Mouse (Mus musculus) spleen, adult 2 months (tissue): Measurements from ENCODE around the gene Nudt8. TPM values are rescaled to one million over a fixed set of nuclear protein-coding genes. Genes with fewer than 3 reads are reported as not detected.
"Not testable (repeated sequence)": the region's sequence is repeated elsewhere in the genome, so short reads cannot be mapped to it uniquely, and the experiment has no call there.

Experiments
- DNase-seq, 2 experiments: peaks; one replicate each; pipeline versions ENCODE4 v3.0.0 to v3.0.0-alpha.2; 2012 to 2021; ENCODE audit warnings: low spot score in 2 of 2, low read depth in 1 of 2
- H3K27ac ChIP-seq: fragments of 200-500 bp; 2 replicates; pipeline ENCODE4 v1.5.1; 2012; ENCODE audit warnings: low read length, inconsistent platforms; ENCODE audit not compliant: insufficient read depth
- H3K27me3 ChIP-seq: fragments of 200-500 bp; 2 replicates; pipeline ENCODE4 v1.6.1; 2012; ENCODE audit warnings: mild to moderate bottlenecking, moderate library complexity, low read length, inconsistent platforms; ENCODE audit not compliant: control insufficient read depth, insufficient read depth
- H3K36me3 ChIP-seq: fragments of 200-500 bp; 2 replicates; pipeline ENCODE4 v1.6.1; 2012; ENCODE audit warnings: mild to moderate bottlenecking, low read length, inconsistent platforms; ENCODE audit not compliant: control insufficient read depth, insufficient read depth
- H3K4me1 ChIP-seq: fragments of 200-500 bp; 2 replicates; pipeline ENCODE4 v1.6.1; 2011; ENCODE audit warnings: inconsistent platforms; ENCODE audit not compliant: control insufficient read depth, insufficient read depth, insufficient read length
- H3K4me3 ChIP-seq: fragments of 200-500 bp; 2 replicates; pipeline ENCODE4 v1.5.1; 2011; ENCODE audit warnings: mild to moderate bottlenecking, inconsistent platforms; ENCODE audit not compliant: insufficient read depth, insufficient read length; ENCODE audit errors: extremely low read depth
- CTCF ChIP-seq: fragments of 200-500 bp; IDR thresholded peaks from 2 replicates; pipeline ENCODE4 v1.5.1; 2011; ENCODE audit warnings: mild to moderate bottlenecking, inconsistent platforms; ENCODE audit not compliant: insufficient read depth, insufficient read length, insufficient replicate concordance; ENCODE audit errors: extremely low read depth
- POLR2A ChIP-seq: fragments of 200-500 bp; IDR thresholded peaks from 2 replicates; pipeline ENCODE4 v1.6.1; 2011; ENCODE audit warnings: low read depth, low read length, inconsistent platforms
- WGBS: fragments of 180-500 bp; shearing (Covaris S2); methylation state at CpG from one replicate; pipeline ENCODE4 v1.1.7; 2018; 5-methylcytosine and 5-hydroxymethylcytosine counted together
- polyA plus RNA-seq: library from polyadenylated mRNA; depleted of rRNA; stranded (reverse); fragments of >200 nt; gene quantifications from 2 replicates; pipeline ENCODE4 v1.2.3, GENCODE M21; 2012; rRNA removed

Gene Nudt8
- polyA plus RNA-seq, result 18.5 and 22.2 TPM in 2 replicates

DNA sequence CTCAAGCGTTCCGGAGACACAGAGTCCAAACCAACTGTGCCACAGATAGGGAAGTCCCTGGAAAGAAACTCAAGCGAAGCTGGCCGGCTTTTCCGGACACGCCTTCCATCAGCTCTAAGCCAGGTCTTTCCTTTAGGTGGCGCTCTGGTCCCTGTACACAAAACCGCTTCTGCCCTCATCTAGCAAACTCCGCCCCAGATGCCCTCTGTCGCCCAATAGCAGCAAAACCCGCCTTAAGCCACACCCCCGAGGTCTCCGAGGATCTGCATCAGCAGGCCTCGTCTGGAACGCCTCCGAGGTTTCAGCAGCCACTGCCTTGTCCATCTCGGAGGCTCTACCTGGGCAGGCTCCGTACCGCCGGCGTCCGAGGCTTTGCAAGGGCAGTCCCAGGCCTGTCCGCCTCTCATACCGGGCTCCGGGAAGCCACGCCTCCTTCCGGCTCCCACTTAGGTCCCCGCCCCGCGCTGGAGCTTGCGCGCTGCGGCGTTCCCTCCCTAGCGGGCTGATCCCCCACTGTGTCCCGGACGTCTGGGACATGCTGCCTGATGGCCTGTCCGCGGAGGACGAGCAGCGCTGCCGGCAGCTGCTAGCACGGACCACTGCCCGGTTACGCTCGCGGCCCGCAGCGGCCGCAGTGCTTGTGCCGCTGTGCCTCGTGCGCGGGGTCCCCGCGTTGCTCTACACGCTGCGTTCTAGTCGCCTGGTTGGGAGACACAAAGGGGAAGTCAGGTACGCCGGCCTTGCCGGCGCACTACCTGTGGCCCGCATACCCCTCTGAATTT, at the start of gene Nudt8, which contains the start of gene Gm49405:
Nudt8 (plus strand) TSS at position 462 of the 782 bp plus-strand sequence.
Gm49405 (plus strand) TSS at position 508 of the 782 bp plus-strand sequence.
- H3K36me3 ChIP-seq, result 0 out of 2 replicates have a peak, but pooled peaks cover under 1% of the 10 kb centered on the region
- H3K4me3 ChIP-seq, result peak within 1 kb of the TSS; percentile 84
- peak within 1 kb of the TSS; percentile 93 for H3K27ac ChIP-seq
- H3K27me3 ChIP-seq, result no peaks in the 10 kb centered on the region
- TF ChIP-seq POLR2A (peak; percentile 88), CTCF (peak; percentile 73)
- WGBS, result under 1% methylated on average over 64 of the region's 64 CpGs
- peak; percentile 91 to 95 for DNase-seq
- peaks cover 4% of the 10 kb centered on the region; the same call in 1 of the 2 replicates for H3K4me1 ChIP-seq

DNA sequence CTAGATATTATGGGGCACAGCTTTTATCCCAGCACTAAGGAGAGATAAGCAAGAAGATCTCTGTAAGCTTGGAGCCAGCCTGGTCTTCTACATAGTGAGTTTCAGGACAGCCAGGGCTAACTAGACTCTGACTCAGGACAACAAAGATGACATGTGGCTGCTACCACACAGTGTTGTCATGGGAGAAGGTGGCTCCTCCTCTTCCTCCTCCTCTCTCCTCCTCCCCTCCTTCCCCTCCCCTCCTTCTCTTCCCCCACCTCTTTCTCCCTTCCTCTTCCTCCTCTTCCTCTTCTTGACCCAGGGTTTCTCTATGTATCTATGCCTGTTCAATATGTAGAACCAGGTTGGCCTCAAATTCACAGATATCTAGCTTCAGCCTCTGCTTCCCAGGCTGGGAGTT, 48.9 kb upstream of the Nudt8 start:
- Histone ChIP-seq H3K4me3 (no peak overlapping the region), H3K36me3 (peaks cover 30% of the 10 kb centered on the region), H3K4me1 (no peaks in the 10 kb centered on the region), H3K27me3 (no peaks in the 10 kb centered on the region), H3K27ac (no peak overlapping the region)
- no peak for DNase-seq
- no peak for TF ChIP-seq POLR2A
- TF ChIP-seq CTCF, result no peak

DNA sequence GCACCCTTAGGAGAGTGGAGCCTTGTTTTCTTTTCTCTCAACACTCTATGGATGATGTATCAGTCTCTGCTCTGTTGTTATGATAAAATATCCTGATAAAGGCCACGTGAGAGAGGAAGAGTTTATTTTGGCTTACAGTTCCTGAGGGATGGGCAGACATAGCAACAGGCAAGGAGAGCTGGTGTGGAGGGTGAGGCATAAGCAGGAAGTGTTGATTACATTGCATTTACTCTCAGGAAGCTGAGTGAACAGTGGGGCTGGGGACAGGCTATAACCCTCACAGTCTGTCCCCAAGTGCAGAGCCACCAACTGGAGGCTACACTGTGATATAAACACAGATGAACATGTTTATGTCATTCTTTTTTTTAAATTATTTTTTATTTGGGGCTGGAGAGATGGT, 48.3 kb upstream of the Nudt8 start:
- no peaks in the 10 kb centered on the region for H3K4me1 ChIP-seq
- WGBS, result 65% methylated on average over 1 of the region's 1 CpGs
- no peak for DNase-seq

DNA sequence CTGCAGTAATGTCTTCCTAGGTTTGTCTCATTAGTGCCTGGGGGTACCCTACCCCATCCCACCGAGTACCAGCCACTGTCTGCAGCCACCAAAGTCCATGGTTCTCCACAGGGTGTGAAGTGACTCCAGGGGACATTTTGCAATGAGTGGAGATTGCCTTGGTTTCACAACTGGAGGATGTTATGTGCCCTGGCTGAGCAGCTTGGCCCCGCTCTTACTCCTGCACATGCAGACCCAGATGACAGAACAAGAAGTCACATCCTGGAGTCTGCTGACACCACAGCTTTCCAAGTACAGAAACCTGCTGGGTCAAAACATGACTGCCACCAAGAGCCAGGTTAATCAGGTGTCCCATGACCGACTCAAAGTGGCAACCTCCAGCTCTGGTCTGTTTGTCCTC, 45.3 kb upstream of the Nudt8 start:
- H3K27ac ChIP-seq, result no peak overlapping the region
- TF ChIP-seq POLR2A, result no peak
- no peak for TF ChIP-seq CTCF
- no peaks in the 10 kb centered on the region for H3K4me1 ChIP-seq
- WGBS, result 75% methylated on average over 3 of the region's 3 CpGs
- DNase-seq, result no peak
- no peaks in the 10 kb centered on the region for H3K27me3 ChIP-seq
- peaks cover 2% of the 10 kb centered on the region; the same call in 1 of the 2 replicates for H3K36me3 ChIP-seq
- H3K4me3 ChIP-seq, result no peak overlapping the region

More for the DNA sequence above, 48.3 kb upstream of the Nudt8 start:
- Histone ChIP-seq H3K4me3 (no peak overlapping the region), H3K27me3 (no peaks in the 10 kb centered on the region), H3K36me3 (peaks cover 26% of the 10 kb centered on the region), H3K27ac (no peak overlapping the region)
- no peak for TF ChIP-seq CTCF
- TF ChIP-seq POLR2A, result no peak

DNA sequence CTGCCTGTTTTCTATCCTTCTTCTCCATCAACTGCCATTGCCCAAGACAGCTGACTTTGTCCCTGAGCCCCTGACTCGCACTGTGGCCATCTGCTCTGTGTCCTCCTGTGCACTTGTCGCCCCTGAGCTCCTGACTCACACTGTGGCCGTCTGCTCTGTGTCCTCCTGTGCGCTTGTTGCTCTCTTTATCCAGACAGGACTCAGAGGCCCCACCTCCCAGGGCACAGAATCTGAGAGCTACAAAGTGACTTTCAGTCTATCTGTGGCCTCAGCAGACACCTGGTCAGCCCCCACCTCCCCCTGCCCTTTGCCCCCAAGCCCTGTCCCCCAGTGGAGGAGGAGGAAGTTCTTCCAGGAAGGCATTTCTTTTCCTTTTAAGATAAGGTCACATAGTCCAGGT, 44.6 kb upstream of the Nudt8 start:
- TF ChIP-seq CTCF, result no peak
- TF ChIP-seq POLR2A, result no peak
- Histone ChIP-seq H3K27ac (no peak overlapping the region), H3K4me3 (no peak overlapping the region), H3K27me3 (no peaks in the 10 kb centered on the region), H3K4me1 (no peaks in the 10 kb centered on the region), H3K36me3 (no peaks in the 10 kb centered on the region)
- 89% methylated on average over 4 of the region's 4 CpGs for WGBS
- no peak for DNase-seq

DNA sequence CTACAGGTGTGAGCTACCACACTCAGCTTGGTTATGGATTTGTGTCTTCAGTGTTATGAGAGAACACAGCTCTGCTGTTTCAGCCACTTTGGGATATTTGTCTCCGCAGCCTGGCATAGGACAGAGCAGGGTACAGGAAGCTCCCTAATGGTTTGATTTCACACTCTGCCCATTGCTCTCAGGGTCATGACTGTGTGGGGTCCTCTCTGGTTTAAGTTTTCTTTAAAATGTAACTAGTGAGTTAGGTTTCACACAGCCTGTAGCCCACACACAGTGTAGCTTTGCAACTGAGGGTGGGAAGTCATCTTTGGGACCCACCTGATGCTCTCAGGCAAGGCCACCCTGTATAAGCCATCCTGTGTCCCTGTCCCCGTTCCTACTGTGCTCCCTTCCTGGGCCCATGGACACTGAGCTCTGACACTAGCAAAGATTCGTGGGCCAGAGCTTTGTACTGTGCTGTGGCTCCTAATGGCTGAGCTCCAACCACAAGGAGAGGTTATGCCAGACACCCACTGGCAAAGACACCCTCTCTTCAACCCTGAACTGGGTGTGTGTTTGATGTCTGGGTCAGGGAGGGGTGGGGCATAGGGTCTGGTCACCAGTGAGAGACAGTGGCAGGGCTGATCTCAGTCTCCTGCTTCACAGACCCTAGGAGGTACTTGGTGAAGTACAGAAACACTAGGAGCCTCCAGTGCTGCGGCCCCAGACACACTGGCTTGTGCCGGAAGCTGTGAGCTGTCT, 42.9 kb upstream of the Nudt8 start:
- WGBS, result 86% methylated on average over 5 of the region's 5 CpGs
- H3K27me3 ChIP-seq, H3K4me3 ChIP-seq, H3K36me3 ChIP-seq, DNase-seq, H3K4me1 ChIP-seq, H3K27ac ChIP-seq: not testable (repeated sequence)

DNA sequence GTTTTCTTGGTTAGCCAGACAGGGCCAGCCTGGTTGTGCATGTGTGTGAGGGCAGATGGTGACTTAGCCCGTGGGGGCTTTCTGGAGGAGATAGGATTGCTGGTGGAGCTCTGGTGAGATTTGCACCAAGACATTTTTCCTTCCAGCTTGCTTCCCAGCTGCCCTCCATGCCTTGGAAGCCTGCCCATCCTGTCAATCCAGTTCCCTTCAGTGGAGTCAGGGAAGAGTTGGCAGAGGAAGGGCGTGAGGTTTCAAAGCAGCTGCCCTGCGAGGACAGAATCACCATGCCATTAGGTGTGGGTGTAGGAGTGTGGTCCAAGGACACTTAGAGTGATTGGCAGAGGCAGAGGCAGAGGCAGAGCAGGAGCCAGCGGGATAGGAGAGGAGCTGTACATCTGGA, 41.9 kb upstream of the Nudt8 start, which contains the start of gene Aldh3b3:
Aldh3b3 (plus strand) TSS at position 176 of the 400 bp plus-strand sequence.
- TF ChIP-seq CTCF (no peak), POLR2A (no peak)
- no peak for DNase-seq
- Histone ChIP-seq H3K27me3 (no peaks in the 10 kb centered on the region), H3K4me1 (no peaks in the 10 kb centered on the region), H3K36me3 (no peaks in the 10 kb centered on the region), H3K27ac (no peak within 1 kb of the TSS), H3K4me3 (no peak within 1 kb of the TSS)
- 84% methylated on average over 4 of the region's 4 CpGs for WGBS
